Mouse (Mus musculus): Measurements from ENCODE around the gene Slc6a19.

The Slc6a19 gene

DNA sequence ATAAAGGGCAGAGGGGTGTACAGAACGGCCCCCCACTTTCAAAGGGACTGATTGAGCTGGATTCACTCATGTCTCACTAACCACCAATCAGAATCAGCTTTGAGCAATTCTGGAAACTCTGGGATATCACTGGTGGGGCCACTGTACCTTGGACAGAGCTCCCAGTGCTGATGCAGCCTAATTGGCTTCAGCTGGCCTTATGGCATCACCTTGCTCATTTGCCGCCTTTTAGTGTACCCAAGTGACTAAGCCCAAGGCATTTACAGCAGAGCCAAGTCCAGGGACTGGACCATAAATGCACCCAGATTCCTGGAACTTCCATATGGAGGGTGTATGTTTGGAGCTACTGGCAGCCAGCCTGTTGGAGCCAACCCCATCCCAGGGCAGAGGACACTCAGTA lies 45.7 kb downstream of the Slc6a19 start:
- no peak for DNase-seq

DNA sequence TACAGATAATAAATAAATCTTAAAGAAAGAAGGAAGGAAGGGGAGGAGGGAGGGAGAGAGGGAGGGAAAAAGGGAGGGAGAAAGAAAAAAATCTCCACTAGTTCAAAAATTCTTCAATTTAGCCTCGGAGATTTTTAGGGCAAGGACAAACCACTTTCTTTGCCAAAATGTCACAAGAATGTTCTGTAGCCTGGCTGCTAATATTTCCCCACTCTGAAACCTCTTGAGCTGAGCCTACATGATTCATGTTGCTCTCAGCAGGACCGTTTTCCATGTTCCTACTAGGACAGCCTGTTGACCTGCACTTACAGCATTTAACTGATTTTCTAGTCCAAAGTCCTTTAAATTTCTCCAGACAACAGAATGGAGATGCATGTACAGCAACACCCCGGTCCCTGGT lies 49.7 kb downstream of the Slc6a19 start:
- no peak for DNase-seq

DNA sequence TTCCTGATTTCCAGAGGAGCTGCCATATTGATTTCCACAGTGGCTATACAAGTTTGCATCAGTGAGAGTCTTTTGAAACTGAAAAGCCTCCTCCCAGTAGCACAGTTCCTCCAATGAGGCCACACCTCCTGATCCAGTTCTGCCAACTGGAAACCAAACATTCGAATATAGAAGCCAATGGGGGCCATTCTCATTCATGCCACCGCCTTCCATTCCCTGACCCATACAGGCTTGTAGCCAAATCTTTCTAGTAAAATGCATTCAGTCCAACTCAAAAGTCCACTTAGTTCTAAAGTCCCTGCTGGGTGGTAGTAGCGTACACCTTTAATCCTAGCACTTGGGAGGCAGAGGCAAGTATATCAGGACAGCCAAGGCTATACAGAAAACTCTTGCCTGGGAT lies 51.4 kb downstream of the Slc6a19 start:
- no peak for DNase-seq

DNA sequence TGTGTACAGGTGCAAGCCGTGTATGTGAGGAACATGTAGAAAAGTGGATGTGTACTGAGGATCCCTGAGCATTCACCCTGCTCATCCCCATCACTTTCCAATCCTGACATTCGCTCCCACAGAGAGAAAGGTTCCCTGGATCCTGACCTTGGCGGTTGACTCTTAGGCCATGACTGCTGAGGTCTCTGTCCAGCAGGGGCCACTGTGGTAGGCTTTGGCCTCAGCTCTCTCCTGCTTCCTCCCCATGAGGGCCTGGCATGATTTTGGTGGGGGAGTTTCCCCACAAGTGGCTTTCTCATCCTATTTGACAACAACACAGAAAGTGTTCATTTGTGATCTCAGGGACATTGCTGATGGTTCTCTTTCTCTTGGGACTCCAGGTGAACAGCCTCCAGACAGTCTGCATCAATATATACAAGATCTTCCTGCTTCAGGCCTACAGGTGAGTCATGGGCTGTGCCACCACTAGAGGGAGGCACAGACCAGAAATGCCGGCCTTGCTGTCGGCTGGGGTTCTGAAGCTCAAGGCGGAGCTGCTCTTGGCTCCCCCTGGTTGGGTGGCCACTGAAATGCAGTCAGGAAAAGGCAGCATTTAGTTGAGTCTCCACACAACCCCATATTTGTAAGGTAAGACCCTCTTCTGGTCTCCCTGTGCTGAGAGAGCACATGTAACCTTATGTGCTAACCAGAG lies 58.1 kb downstream of the Slc6a19 start:
- peak; percentile 62 for DNase-seq

DNA sequence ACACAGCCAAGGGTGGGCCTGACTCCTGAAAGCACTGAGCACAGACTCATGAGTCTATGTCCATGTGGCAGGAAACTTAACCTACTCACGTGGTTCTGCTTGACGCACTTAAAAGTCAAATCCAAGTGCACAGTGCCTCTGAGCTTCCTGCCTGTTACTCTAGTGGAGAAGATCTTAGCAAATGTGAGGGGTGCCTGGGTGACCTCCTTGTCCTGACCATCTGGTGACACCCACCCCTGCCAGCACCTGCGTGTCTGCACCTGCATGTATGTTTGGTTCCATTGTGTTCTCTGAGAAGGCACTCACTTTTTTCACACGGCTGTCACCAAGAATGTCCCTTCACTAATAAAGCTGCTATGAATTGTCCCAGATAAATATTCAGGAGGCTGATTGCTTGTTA lies 63.4 kb downstream of the Slc6a19 start:
- no peak for DNase-seq

DNA sequence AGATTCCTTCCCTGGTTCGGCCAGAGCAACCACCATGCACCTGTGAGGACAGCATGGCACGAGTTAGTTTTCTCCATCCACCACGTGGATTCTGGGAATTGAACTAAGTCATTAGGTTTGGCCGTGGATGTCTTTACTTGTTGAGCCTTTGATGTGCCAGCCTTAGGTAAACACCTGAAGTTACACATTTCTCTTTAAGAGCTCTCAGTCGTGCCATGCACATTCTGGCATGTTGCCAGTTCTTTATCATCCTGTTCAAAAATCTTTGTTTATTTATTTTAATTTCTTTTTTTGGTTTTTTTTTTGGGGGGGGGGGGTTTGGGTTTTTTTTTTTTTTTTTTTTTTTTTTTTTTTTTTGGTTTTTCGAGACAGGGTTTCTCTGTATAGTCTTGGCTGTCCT lies 66.8 kb downstream of the Slc6a19 start:
- no peak for DNase-seq

DNA sequence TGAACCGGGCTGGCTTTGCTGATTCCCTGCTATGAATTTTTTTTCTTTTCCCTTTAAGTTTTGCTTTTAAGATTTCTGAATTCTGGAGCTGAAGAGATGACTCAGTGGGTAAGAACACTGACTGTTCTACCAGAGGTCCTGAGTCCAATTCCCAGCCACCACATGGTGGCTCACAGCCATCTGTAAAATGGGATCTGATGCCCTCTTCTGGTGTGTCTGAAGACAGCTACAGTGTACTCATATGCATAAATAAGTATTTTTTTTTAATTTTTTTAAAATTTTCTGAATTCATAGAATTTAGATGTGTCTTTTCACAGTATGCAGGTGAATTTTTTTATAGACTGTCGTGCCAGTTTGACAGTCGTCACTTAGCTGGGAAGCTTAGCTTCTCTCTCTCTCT lies 72.8 kb downstream of the Slc6a19 start:
- no peak for DNase-seq
